Mouse (Mus musculus) layer of hippocampus, postnatal 36 days (tissue): ENCODE results near the gene Fam178b. TPM values are rescaled to one million over a fixed set of nuclear protein-coding genes. Genes with fewer than 3 reads are reported as not detected.

ENCODE experiments used
- DNase-seq, 2 experiments: peaks; one replicate each; pipeline ENCODE4 v3.0.0; 2022
- microRNA-seq, 2 experiments: library from miRNA; unstranded; fragments of <30 nt; microRNA quantifications; one replicate each; pipeline ENCODE4 v1.2.0; 2021
- total RNA-seq, 2 experiments: library from RNA; stranded (reverse); gene quantifications; 2 replicates each; pipeline ENCODE4 v1.2.3; 2021

Gene Fam178b
- total RNA-seq, 2 experiments from 2014 or later, result not detected

GRCm38 (mm10) chr1:36513310-36513709 lies 169.7 kb downstream of the Fam178b start:
- no peak for DNase-seq

DNA sequence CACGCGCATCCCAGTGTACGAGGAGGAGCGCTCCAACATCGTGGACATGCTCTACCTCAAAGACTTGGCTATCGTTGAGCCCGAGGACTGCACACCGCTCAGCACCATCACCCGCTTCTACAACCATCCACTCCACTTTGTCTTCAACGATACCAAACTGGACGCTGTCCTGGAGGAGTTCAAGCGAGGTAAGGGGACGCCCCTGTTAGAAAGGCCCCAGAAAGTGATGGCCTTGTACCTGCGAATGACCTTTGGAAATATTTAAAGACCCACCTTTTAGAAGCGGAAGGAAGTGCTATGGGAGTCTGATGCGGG lies 170.1 kb downstream of the Fam178b start:
- DNase-seq, result no peak

Small RNAs within 50 kb of the gene (microRNA-seq; reads per million reads assigned to microRNA genes)
- 0 reads per million in 2 experiments for gene Gm24133

Other genes starting within 250 kb of the Fam178b start
- gene Lman2l, start 237.9 kb downstream of the Fam178b start, total RNA-seq, result 10 to 100 TPM; 77.4 to 78.5 TPM
- 10 to 100 TPM; 15.4 to 17.0 TPM for gene Cnnm4, start 211.6 kb downstream of the Fam178b start, total RNA-seq
- 10 to 100 TPM; 29.0 to 39.0 TPM for gene Cnnm3, start 171.3 kb downstream of the Fam178b start, total RNA-seq
- gene Ankrd23, start 146.3 kb downstream of the Fam178b start, total RNA-seq, result 1 to 10 TPM; 7.9 to 8.5 TPM
- gene Gm42417, start 143.8 kb downstream of the Fam178b start, total RNA-seq, result not detected
- gene Ankrd39, start 135.7 kb downstream of the Fam178b start, total RNA-seq, result 10 to 100 TPM; 11.9 to 12.6 TPM
- 10 to 100 TPM; 11.4 to 11.6 TPM for gene Sema4c, start 124.8 kb downstream of the Fam178b start, total RNA-seq
- gene Cox5b, start 8.3 kb upstream of the Fam178b start, total RNA-seq, result 100 to 1,000 TPM; 648 to 684 TPM
- not detected for gene 4933424G06Rik, start 27.0 kb upstream of the Fam178b start, total RNA-seq
- gene Actr1b, start 31.2 kb upstream of the Fam178b start, total RNA-seq, result 100 to 1,000 TPM; 246 to 247 TPM
- 1 to 10 TPM; 4.0 to 5.0 TPM for gene Zap70, start 78.6 kb upstream of the Fam178b start, total RNA-seq